Mouse (Mus musculus) midbrain, embryonic 12.5 days (tissue): ENCODE measurements at regions not wholly inside any gene's neighbourhood (a gene's known extent, or its start where the extent isn't known, plus 50 kb on each side); places are given as distances from the start of the nearest gene placed in this dataset.

Experiments used
- ATAC-seq: fragments of 200-750 bp; cut with Nextera tagmentation; 2 replicates; pipeline ENCODE4 v1.8.0; 2017; ENCODE audit warnings: low read depth, moderate TSS enrichment, moderate library complexity; ENCODE audit not compliant: low FRiP score
- H3K27ac ChIP-seq: fragments of 300-500 bp; sonication (generic); replicated peaks from 2 replicates; pipeline ENCODE4 v1.5.1; 2016; ENCODE audit warnings: mild to moderate bottlenecking
- H3K27me3 ChIP-seq: fragments of 300-500 bp; sonication (generic); 2 replicates; pipeline ENCODE4 v1.6.1; 2016; ENCODE audit warnings: mild to moderate bottlenecking
- H3K36me3 ChIP-seq: fragments of 300-500 bp; sonication (generic); 2 replicates; pipeline ENCODE4 v1.6.1; 2016
- H3K4me1 ChIP-seq: fragments of 300-500 bp; sonication (generic); 2 replicates; pipeline ENCODE4 v1.6.1; 2016
- H3K4me2 ChIP-seq: fragments of 300-500 bp; sonication (generic); replicated peaks from 2 replicates; pipeline ENCODE4 v1.6.1; 2016; ENCODE audit warnings: mild to moderate bottlenecking, moderate library complexity
- H3K4me3 ChIP-seq: fragments of 300-500 bp; sonication (generic); 2 replicates; pipeline ENCODE4 v1.5.1; 2016; ENCODE audit warnings: mild to moderate bottlenecking
- H3K9ac ChIP-seq: fragments of 300-500 bp; sonication (generic); replicated peaks from 2 replicates; pipeline ENCODE4 v1.6.1; 2016; ENCODE audit warnings: mild to moderate bottlenecking, moderate library complexity
- H3K9me3 ChIP-seq: fragments of 300-500 bp; sonication (generic); 2 replicates; pipeline ENCODE4 v1.6.1; 2016; ENCODE audit warnings: mild to moderate bottlenecking
- WGBS: fragments of 180-500 bp; shearing (Covaris S2); methylation state at CpG from one replicate; pipeline ENCODE4 v1.1.7; 2016; 5-methylcytosine and 5-hydroxymethylcytosine counted together

DNA sequence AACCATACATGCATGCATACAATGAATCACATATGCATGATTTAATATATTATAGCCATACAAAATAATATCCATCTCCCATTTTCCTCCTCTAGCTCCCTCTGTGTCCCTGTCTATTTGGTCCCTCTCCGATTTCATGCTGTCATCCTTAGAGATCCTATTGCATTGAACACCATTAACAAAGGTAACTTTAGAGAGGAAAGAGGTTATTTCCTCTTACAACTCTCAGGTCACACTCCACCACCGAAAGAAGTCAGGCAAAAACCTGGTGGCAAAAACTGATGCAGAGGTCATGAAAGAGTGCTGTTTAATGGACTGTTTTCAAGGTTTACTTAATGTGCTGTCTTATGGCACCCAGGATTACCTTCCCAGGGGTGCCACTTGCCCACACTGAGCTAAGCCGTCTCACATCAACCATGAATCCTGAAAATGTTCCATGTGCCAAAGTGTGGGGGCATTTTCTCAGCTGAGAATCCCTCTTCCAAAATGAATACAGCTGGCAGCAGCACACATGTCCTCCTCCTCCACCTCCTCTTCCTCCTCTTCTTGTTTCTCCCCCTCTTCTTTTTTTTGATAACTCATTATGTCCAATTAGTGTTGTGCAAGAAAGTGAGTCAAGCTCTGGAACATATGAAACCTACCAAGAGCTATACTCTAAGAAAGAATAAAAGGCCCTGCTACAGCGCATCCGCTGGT lies 212.4 kb downstream of the Efhb start:
- 90% methylated on average over 5 of the region's 5 CpGs for WGBS
- Histone ChIP-seq H3K27me3 (no peaks in the 10 kb centered on the region), H3K4me1 (no peaks in the 10 kb centered on the region), H3K4me2 (no peak overlapping the region), H3K36me3 (no peaks in the 10 kb centered on the region), H3K9ac (no peak overlapping the region), H3K9me3 (no peaks in the 10 kb centered on the region), H3K27ac (no peak overlapping the region), H3K4me3 (no peak overlapping the region)
- no peak for ATAC-seq

DNA sequence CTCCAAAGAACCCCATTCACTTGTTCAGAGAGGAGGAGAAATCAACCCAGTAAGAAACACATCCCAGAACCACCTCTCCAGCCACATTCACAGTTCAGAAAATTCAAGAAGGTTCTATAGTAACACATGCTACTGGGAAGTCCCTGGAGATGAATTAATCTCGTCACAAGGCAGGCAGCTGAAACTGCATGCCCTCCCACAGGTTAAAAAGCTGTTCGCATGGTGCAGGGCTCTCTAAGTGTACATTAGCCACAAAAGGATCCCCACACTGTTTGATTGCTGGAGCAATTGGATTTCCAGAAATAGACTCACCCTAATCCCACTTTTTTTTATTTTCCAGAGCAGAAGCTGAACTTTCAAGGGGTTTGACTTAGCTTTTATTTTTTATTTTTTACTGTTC lies 214.6 kb downstream of the Efhb start:
- Histone ChIP-seq H3K4me2 (no peak overlapping the region), H3K9ac (no peak overlapping the region), H3K4me1 (no peaks in the 10 kb centered on the region), H3K9me3 (no peaks in the 10 kb centered on the region), H3K4me3 (no peak overlapping the region), H3K27me3 (no peaks in the 10 kb centered on the region), H3K27ac (no peak overlapping the region), H3K36me3 (no peaks in the 10 kb centered on the region)
- ATAC-seq: no peak
- WGBS: 48% methylated on average over 2 of the region's 2 CpGs

DNA sequence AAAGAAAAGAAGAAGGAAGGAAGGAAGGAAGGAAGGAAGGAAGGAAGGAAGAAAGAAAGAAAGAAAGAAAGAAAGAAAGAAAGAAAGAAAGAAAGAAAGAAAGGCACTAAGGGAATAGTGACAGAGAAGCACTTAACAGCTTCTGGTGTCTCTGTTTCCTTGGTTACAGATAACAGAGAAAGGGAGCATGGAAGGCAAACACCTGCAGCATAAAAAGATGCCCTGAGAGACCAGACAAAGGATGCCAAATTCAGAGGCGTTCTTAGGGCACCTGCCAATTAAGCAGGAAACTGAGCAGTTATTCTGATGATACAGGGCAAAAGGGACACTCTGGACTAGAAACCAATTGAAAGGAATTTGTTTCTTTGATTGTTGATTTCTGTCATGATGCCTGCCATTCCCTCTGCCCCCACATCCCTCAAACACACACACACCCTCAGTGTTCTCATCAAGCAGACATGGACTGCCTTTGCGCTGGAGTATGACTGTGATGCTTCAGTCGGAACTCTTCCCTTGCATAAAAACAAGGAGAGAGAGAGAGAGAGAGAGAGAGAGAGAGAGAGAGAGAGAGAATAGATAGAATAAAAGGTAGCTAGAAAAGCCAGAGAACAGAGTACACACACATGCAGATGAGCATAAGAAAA lies 215.4 kb downstream of the Efhb start:
- H3K4me2 ChIP-seq: no peak overlapping the region
- no peaks in the 10 kb centered on the region for H3K4me1 ChIP-seq
- H3K4me3 ChIP-seq: no peak overlapping the region
- WGBS: 58% methylated on average over 3 of the region's 3 CpGs
- no peak overlapping the region for H3K9ac ChIP-seq
- no peaks in the 10 kb centered on the region for H3K27me3 ChIP-seq
- H3K36me3 ChIP-seq: no peaks in the 10 kb centered on the region
- no peak overlapping the region for H3K27ac ChIP-seq
- H3K9me3 ChIP-seq: no peaks in the 10 kb centered on the region
- ATAC-seq: no peak

- Histone ChIP-seq H3K36me3 (no peaks in the 10 kb centered on the region), H3K27ac (no peak overlapping the region), H3K27me3 (no peaks in the 10 kb centered on the region), H3K9ac (no peak overlapping the region), H3K4me1 (peaks cover 3% of the 10 kb centered on the region; the same call in 1 of the 2 replicates), H3K4me3 (no peak overlapping the region), H3K4me2 (no peak overlapping the region), H3K9me3 (no peaks in the 10 kb centered on the region)
- no peak for ATAC-seq
These were observed 252.7 kb downstream of the Efhb start for GRCm38 (mm10) chr17:53210416-53210772.

- WGBS: 16% methylated on average over 7 of the region's 7 CpGs
- peak; percentile 76 for ATAC-seq
- Histone ChIP-seq H3K27ac (no peak overlapping the region), H3K27me3 (no peaks in the 10 kb centered on the region), H3K9ac (no peak overlapping the region), H3K4me2 (no peak overlapping the region), H3K4me1 (peaks cover 3% of the 10 kb centered on the region; the same call in 1 of the 2 replicates), H3K36me3 (no peaks in the 10 kb centered on the region), H3K9me3 (no peaks in the 10 kb centered on the region), H3K4me3 (no peak overlapping the region)
These were observed 253.3 kb downstream of the Efhb start for GRCm38 (mm10) chr17:53209720-53210415.
